Mouse (Mus musculus): ENCODE data around the gene Susd1.

The Susd1 gene

GRCm38 (mm10) chr4:59279111-59279510 lies 159.3 kb downstream of the Susd1 start:
- DNase-seq: no peak

- peak; percentile 77 to 80 for DNase-seq
These were observed 160.0 kb downstream of the Susd1 start for GRCm38 (mm10) chr4:59278410-59278809.

- no peak for DNase-seq
These were observed 160.5 kb downstream of the Susd1 start for GRCm38 (mm10) chr4:59277958-59278357.

GRCm38 (mm10) chr4:59275956-59276355 lies 162.5 kb downstream of the Susd1 start:
- DNase-seq: no peak

- DNase-seq: peak; percentile 64 to 83
These were observed 162.9 kb downstream of the Susd1 start for GRCm38 (mm10) chr4:59275494-59275893.

GRCm38 (mm10) chr4:59274136-59274535 lies 164.3 kb downstream of the Susd1 start:
- DNase-seq: no peak

GRCm38 (mm10) chr4:59273342-59273741 lies 165.1 kb downstream of the Susd1 start:
- DNase-seq: peak in 1 of 2 experiments; percentile 1

GRCm38 (mm10) chr4:59265631-59266030 lies 172.8 kb downstream of the Susd1 start:
- DNase-seq: peak in 1 of 2 experiments; percentile 4

- DNase-seq: peak in 1 of 2 experiments; percentile 17
These were observed 173.3 kb downstream of the Susd1 start for GRCm38 (mm10) chr4:59265182-59265581.

Data from thymus, postnatal 36 days (tissue).